Mouse (Mus musculus): ENCODE measurements around the gene Sfxn2. TPM values are rescaled to one million over a fixed set of nuclear protein-coding genes. Genes with fewer than 3 reads are reported as not detected.
A peak's percentile ranks its signal among the peaks of the same experiment; 100 is the strongest.

Sfxn2 gene
- polyA plus RNA-seq, 1 experiment from 2014 or later, result 8.4 TPM

DNA sequence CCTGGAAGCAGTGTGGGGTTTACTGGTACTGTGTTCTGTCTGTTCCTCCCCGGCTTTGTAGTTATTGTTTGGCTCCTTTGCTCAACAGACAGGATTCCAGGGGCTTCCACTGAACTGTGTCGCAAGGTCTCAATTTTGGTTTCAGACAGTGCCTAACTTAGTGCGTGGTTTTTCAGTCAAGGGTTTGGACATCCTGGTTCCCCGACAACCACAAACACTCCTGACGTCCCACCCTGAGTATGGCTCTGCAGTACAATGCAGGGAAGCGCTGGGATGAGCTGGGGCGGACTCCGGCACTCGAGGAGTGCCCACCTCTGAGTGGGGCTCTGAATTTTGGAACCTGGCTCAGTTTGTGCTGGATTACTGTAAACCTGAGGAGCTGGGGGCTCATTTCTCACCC lies 56.6 kb downstream of the Sfxn2 start:
- Histone ChIP-seq H3K9ac (no peak overlapping the region), H3K27me3 (ENCODE audit: control insufficient read depth, insufficient read depth, low read length) (no peaks in the 10 kb centered on the region), H3K36me3 (replicated peaks; ENCODE audit: control insufficient read depth, insufficient read depth) (peaks cover 6% of the 10 kb centered on the region; the same call in 1 of the 2 replicates), H3K9me3 (ENCODE audit: control insufficient read depth, low read length) (no peaks in the 10 kb centered on the region), H3K4me3 (replicated peaks; ENCODE audit: low read length) (no peak overlapping the region), H3K4me1 (replicated peaks; ENCODE audit: control insufficient read depth, insufficient read depth, low read length) (no peaks in the 10 kb centered on the region), H3K4me2 (replicated peaks) (no peak overlapping the region), H3K27ac (no peak overlapping the region)
- ATAC-seq (ENCODE audit: low FRiP score) (no peak), DNase-seq (ENCODE audit: low spot score) (no peak)
- 69% methylated on average over 9 of the region's 9 CpGs for WGBS

DNA sequence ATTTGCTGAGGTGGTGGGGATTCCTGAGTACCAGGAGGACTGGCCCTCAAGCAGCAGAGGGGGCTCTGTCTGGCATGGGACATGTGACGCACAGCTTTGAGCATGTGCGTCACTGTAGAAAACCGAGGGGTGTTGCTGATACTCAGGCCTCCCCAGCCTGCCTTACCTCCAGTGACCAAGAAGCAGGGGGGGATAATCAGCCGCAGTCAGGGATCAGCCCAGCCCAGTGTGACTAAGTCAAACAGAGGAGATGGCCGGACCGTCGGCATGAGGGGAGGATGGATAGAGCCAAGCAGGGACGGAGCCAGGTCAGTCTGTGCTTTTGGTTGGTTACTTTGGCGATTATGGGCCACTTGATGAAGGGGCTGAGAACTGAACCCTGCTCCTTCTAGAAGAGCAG lies 58.5 kb downstream of the Sfxn2 start:
- WGBS, result 83% methylated on average over 9 of the region's 9 CpGs
- ATAC-seq (ENCODE audit: low FRiP score) (no peak), DNase-seq (ENCODE audit: low spot score) (no peak)
- peaks cover 3% of the 10 kb centered on the region; the same call in 1 of the 2 replicates for H3K36me3 ChIP-seq (replicated peaks; ENCODE audit: control insufficient read depth, insufficient read depth)
- no peak overlapping the region for H3K4me2 ChIP-seq (replicated peaks)
- H3K27ac ChIP-seq, result no peak overlapping the region
- no peaks in the 10 kb centered on the region for H3K9me3 ChIP-seq (ENCODE audit: control insufficient read depth, low read length)
- no peak overlapping the region for H3K9ac ChIP-seq
- peaks cover 4% of the 10 kb centered on the region for H3K4me1 ChIP-seq (replicated peaks; ENCODE audit: control insufficient read depth, insufficient read depth, low read length)
- no peak overlapping the region for H3K4me3 ChIP-seq (replicated peaks; ENCODE audit: low read length)
- no peaks in the 10 kb centered on the region for H3K27me3 ChIP-seq (ENCODE audit: control insufficient read depth, insufficient read depth, low read length)

DNA sequence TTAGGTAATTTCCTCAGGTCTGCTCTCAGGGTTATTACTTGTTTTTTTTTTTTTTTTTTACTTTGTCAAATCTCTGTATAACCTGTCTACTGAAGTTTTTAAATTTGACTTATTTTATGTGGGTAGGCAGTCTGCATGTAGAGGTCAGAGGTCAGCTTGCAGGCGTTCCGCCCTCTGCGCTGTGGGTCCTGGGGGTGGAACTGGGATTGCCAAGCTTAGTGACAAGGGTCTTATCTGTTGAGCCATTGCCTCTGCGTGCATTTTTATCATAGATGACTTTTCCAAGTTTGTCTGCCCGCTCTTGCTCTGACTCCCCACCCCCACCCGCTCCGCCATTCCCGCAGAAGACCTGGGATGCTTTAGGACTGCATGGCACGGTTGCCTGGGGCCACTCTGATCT lies 62.6 kb downstream of the Sfxn2 start:
- 69% methylated on average over 9 of the region's 9 CpGs for WGBS
- Histone ChIP-seq H3K9ac (no peak overlapping the region), H3K4me1 (replicated peaks; ENCODE audit: control insufficient read depth, insufficient read depth, low read length) (peaks cover 7% of the 10 kb centered on the region), H3K27me3 (ENCODE audit: control insufficient read depth, insufficient read depth, low read length) (no peaks in the 10 kb centered on the region), H3K9me3 (ENCODE audit: control insufficient read depth, low read length) (no peaks in the 10 kb centered on the region), H3K27ac (no peak overlapping the region), H3K4me2 (replicated peaks) (no peak overlapping the region), H3K36me3 (replicated peaks; ENCODE audit: control insufficient read depth, insufficient read depth) (peaks cover 21% of the 10 kb centered on the region; the same call in 1 of the 2 replicates), H3K4me3 (replicated peaks; ENCODE audit: low read length) (no peak overlapping the region)
- ATAC-seq (ENCODE audit: low FRiP score), result no peak
- no peak for DNase-seq (ENCODE audit: low spot score)

DNA sequence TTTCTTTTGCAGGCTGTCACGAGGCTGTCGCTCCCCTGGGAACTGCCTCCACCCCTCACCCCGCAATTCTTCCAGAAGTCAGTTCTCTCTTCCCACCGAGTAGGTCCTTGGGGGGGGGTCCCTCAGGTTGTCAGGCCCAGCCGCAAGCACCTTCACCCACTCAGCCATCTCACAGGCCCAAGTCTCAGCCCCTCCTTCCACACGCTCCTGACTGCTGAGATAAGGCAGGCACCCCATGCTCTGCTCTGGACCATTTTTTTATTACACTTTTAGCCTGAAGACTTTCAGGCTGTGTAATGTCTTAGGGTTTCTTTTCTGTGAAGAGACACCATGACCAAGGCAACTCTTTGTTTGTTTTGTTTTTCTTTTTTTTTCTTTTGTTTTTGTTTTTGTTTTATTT lies 64.4 kb downstream of the Sfxn2 start:
- 83% methylated on average over 6 of the region's 6 CpGs for WGBS
- ATAC-seq (ENCODE audit: low FRiP score) (no peak), DNase-seq (ENCODE audit: low spot score) (no peak)
- H3K4me3 ChIP-seq (replicated peaks; ENCODE audit: low read length), result no peak overlapping the region
- H3K27me3 ChIP-seq (ENCODE audit: control insufficient read depth, insufficient read depth, low read length), result no peaks in the 10 kb centered on the region
- peaks cover 20% of the 10 kb centered on the region; the same call in 1 of the 2 replicates for H3K36me3 ChIP-seq (replicated peaks; ENCODE audit: control insufficient read depth, insufficient read depth)
- H3K9ac ChIP-seq, result no peak overlapping the region
- no peak overlapping the region for H3K4me2 ChIP-seq (replicated peaks)
- no peak overlapping the region for H3K27ac ChIP-seq
- H3K4me1 ChIP-seq (replicated peaks; ENCODE audit: control insufficient read depth, insufficient read depth, low read length), result peaks cover 21% of the 10 kb centered on the region
- H3K9me3 ChIP-seq (ENCODE audit: control insufficient read depth, low read length), result no peaks in the 10 kb centered on the region

DNA sequence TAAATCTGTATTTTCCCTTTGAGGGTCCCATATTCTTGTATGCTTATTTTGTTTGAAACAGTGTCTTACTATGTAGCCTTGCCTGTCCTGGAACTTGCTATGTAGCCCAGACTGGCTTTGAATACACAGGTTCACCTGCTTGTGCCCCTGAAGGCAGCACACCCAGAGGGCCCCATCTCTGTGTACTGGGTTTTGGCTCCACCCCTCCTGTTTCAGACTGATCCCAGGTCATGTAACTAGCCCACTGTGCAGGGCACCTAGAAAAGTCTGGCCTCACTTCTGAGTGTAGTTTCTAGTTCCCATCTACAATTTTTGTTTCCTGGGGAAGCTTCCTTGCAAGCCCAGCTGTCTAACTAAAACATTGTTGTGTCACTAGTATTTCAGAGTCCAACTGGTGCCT lies 65.9 kb downstream of the Sfxn2 start:
- no peak for DNase-seq (ENCODE audit: low spot score)
- Histone ChIP-seq H3K36me3 (replicated peaks; ENCODE audit: control insufficient read depth, insufficient read depth) (peaks cover 18% of the 10 kb centered on the region; the same call in 1 of the 2 replicates), H3K27me3 (ENCODE audit: control insufficient read depth, insufficient read depth, low read length) (no peaks in the 10 kb centered on the region), H3K4me3 (replicated peaks; ENCODE audit: low read length) (no peak overlapping the region), H3K4me1 (replicated peaks; ENCODE audit: control insufficient read depth, insufficient read depth, low read length) (peaks cover 28% of the 10 kb centered on the region), H3K9ac (no peak overlapping the region), H3K4me2 (replicated peaks) (no peak overlapping the region), H3K27ac (no peak overlapping the region), H3K9me3 (ENCODE audit: control insufficient read depth, low read length) (no peaks in the 10 kb centered on the region)
- no peak for ATAC-seq (ENCODE audit: low FRiP score)

DNA sequence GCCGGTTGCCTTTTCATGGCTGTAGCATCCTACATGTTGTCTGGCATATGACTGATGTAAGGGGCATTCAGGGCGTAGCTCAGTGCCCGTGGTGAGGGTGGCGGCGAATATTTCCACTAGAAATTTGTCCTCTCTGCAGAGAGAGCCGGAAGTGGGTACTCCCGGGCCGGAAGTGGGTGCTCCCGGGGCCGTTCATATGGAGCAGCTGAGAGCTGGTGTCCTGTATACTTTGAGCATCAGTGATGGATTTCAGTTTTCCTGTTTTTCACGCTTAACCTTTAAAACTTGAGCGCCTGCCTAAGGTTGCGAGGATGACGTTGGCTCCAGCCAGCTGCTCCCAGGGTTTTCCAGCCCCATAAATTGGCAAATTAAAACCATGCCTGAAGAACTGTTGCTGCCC lies 66.3 kb downstream of the Sfxn2 start:
- Histone ChIP-seq H3K4me3 (replicated peaks; ENCODE audit: low read length) (no peak overlapping the region), H3K9ac (no peak overlapping the region), H3K27ac (no peak overlapping the region), H3K4me1 (replicated peaks; ENCODE audit: control insufficient read depth, insufficient read depth, low read length) (peaks cover 32% of the 10 kb centered on the region), H3K9me3 (ENCODE audit: control insufficient read depth, low read length) (no peaks in the 10 kb centered on the region), H3K27me3 (ENCODE audit: control insufficient read depth, insufficient read depth, low read length) (no peaks in the 10 kb centered on the region), H3K36me3 (replicated peaks; ENCODE audit: control insufficient read depth, insufficient read depth) (peaks cover 23% of the 10 kb centered on the region; the same call in 1 of the 2 replicates), H3K4me2 (replicated peaks) (no peak overlapping the region)
- ATAC-seq (ENCODE audit: low FRiP score) (no peak), DNase-seq (ENCODE audit: low spot score) (no peak)
- 89% methylated on average over 14 of the region's 14 CpGs for WGBS

DNA sequence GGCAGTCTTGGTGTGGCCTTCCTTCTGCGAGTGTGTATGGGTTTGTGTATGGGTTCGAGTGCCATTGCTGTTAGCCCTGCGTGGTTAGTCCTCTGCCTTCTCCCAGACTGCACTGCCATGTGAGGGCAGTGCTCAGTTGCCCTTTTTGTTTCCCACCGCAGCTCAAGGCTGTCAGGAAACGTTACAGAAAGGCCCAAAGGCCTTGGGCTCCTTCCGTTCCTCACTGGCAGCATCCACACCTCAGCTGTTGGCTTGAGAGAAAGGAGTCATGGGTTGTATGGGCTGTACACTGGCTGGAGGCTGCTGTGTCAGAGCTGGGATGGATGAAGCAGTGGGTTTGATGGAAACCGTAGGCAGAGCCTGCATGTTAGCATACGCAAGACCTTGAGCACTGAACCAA lies 67.6 kb downstream of the Sfxn2 start:
- H3K9me3 ChIP-seq (ENCODE audit: control insufficient read depth, low read length), result no peaks in the 10 kb centered on the region
- no peak overlapping the region for H3K27ac ChIP-seq
- DNase-seq (ENCODE audit: low spot score) (no peak), ATAC-seq (ENCODE audit: low FRiP score) (no peak)
- peaks cover 37% of the 10 kb centered on the region for H3K4me1 ChIP-seq (replicated peaks; ENCODE audit: control insufficient read depth, insufficient read depth, low read length)
- WGBS, result 91% methylated on average over 8 of the region's 8 CpGs
- no peak overlapping the region for H3K4me3 ChIP-seq (replicated peaks; ENCODE audit: low read length)
- H3K36me3 ChIP-seq (replicated peaks; ENCODE audit: control insufficient read depth, insufficient read depth), result peaks cover 31% of the 10 kb centered on the region
- no peak overlapping the region for H3K9ac ChIP-seq
- no peaks in the 10 kb centered on the region for H3K27me3 ChIP-seq (ENCODE audit: control insufficient read depth, insufficient read depth, low read length)
- no peak overlapping the region for H3K4me2 ChIP-seq (replicated peaks)

DNA sequence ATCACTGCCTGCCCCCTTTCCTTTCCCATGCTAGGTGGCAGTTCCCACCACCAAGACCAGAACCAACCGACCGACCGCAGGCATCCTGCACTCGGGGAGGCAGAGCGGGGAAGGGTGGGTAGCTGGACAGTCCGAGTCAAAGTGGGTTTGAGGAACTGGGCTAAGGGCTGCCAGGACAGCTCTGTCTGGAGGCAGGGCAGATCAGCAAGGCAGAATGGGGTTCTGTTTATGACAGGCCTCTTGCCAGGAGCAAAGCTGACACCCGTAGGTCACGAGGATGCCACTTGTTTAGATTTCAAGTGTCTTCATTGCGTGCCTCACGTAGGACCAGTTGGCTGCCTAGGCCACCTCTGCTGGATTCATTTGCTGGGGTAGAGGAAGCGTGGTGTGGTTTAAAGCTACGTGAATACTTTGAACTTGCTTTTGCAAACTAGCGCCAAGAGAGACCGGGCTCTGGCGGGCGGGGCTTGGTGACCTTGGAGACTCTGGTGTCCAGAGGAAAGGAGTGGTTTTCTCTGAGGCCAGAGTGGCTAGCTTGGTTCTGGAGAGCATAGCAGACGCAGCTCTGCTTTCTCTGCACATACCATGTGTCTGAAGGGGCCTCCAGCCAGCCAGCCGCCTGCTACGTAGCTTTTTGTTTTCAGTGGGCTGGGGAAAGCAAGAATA lies 68.4 kb downstream of the Sfxn2 start:
- H3K9ac ChIP-seq, result no peak overlapping the region
- peak; percentile 21; the same call in 1 of the 2 replicates for ATAC-seq (ENCODE audit: low FRiP score)
- H3K4me1 ChIP-seq (replicated peaks; ENCODE audit: control insufficient read depth, insufficient read depth, low read length), result peaks cover 34% of the 10 kb centered on the region
- H3K27ac ChIP-seq, result peak overlapping the region; percentile 39
- no peak for DNase-seq (ENCODE audit: low spot score)
- no peak overlapping the region for H3K4me2 ChIP-seq (replicated peaks)
- no peaks in the 10 kb centered on the region for H3K9me3 ChIP-seq (ENCODE audit: control insufficient read depth, low read length)
- H3K4me3 ChIP-seq (replicated peaks; ENCODE audit: low read length), result no peak overlapping the region
- 61% methylated on average over 19 of the region's 19 CpGs for WGBS
- peaks cover 37% of the 10 kb centered on the region for H3K36me3 ChIP-seq (replicated peaks; ENCODE audit: control insufficient read depth, insufficient read depth)
- H3K27me3 ChIP-seq (ENCODE audit: control insufficient read depth, insufficient read depth, low read length), result no peaks in the 10 kb centered on the region

DNA sequence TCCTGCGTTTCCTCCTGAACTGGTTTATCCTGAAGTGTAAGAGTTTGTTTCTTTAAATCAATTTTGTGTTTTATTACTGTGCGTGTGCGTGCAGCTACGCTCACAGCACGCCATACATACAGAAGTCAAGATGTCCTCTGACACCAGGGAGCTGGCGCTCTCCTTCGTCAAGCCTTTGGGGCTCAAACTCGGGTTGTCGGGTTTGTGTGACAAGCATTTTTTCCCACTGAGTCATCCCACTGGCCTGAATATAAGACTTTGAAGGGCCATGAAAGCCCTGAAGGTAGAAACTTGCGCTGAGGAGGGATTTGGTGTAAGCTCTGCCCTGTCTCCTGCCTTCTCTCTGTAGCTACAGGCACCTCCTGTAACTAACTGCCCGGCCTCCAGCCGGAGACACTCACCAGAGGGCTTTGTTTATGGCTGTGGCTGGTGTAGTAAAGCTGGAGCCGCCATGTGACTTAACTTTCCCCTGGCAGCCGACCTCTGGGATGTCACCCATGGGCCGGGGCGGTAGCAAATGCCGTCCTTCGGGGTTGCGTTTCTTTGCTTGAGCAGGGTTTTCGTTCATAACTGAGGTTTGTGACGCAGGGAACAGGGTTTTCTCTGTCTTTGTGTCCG lies 69.1 kb downstream of the Sfxn2 start:
- Histone ChIP-seq H3K4me1 (replicated peaks; ENCODE audit: control insufficient read depth, insufficient read depth, low read length) (peaks cover 30% of the 10 kb centered on the region), H3K4me3 (replicated peaks; ENCODE audit: low read length) (no peak overlapping the region), H3K36me3 (replicated peaks; ENCODE audit: control insufficient read depth, insufficient read depth) (peaks cover 37% of the 10 kb centered on the region), H3K27ac (peak overlapping the region; percentile 39), H3K4me2 (replicated peaks) (no peak overlapping the region), H3K9me3 (ENCODE audit: control insufficient read depth, low read length) (no peaks in the 10 kb centered on the region), H3K27me3 (ENCODE audit: control insufficient read depth, insufficient read depth, low read length) (no peaks in the 10 kb centered on the region), H3K9ac (no peak overlapping the region)
- DNase-seq (ENCODE audit: low spot score) (no peak), ATAC-seq (ENCODE audit: low FRiP score) (no peak)
- WGBS, result 70% methylated on average over 22 of the region's 22 CpGs

Measured in hindbrain, embryonic 14.5 days (tissue).